Mouse (Mus musculus) heart, postnatal 0 days (tissue): ENCODE measurements around the gene Zbtb43.
A peak's percentile ranks its signal among the peaks of the same experiment; 100 is the strongest.

Source experiments
- CTCF ChIP-seq: IDR thresholded peaks from 2 replicates; pipeline ENCODE4 v1.5.1; 2016; ENCODE audit warnings: antibody characterized with exemption, control low read depth, low read depth
- EP300 ChIP-seq: IDR thresholded peaks from 2 replicates; pipeline ENCODE4 v1.6.1; 2016; ENCODE audit warnings: antibody characterized with exemption, low read depth

DNA sequence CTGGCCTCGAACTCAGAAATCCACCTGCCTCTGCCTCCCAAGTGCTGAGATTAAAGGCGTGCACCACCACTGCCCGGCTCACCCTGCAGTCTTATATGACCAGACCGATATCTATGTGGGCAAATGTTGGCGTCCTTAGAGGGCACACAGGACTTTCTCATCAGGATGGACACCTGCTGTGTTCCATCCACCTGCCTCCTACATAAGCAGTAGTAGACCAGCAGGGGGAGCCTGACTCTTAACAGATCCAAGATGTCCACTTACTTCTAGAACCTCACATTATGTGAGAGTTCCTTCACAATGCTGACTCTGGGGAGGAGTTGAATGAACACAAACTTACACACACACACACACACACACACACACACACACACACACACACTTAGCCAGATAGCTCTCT is 35.5 kb downstream of the Zbtb43 start:
- TF ChIP-seq CTCF (peak; percentile 61), EP300 (no peak)
